Comparison of ENCODE assay signal across 8 mouse cellular contexts in the genomic region with DNA sequence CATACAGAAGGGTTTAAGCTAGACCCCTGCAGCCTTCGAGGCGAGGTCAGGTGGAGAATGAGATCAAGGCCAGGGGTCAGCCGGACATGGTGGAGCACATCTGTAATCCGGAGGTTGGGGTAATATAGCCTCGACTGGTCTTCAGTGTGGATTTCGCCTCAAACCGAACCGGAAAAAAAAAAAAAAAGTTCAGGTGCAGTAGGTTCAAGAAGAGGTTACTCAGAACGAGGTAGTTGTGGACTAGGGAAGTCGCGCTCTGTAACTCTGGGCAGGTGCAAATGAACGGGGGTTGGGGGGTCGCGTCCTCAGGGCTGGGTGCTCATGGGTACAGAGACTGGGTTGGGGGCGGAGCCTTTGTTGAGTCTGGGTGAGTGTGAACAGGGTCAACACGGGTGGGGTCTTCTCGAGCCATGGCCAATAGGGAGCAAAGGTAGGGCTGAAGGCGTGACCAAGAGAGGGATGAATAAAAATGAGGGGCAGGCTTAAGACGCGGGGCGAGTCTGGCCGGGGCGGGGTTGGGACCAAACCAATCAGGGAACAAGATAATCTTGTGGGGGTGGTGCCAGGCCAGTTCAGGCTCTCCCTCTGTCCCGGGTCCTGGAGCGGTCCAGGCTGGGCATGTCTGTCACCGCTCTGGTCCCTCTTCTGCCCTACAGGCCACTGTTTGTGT. TPM values are rescaled to one million over a fixed set of nuclear protein-coding genes. Genes with fewer than 3 reads are reported as not detected.
DNase-seq lines count a peak whose midpoint lies in the region; ATAC-seq and TF ChIP-seq lines count a peak whose summit lies in the region.

No protein-coding gene starts in this region.

- peak; percentile 75 for ATAC-seq in G1E (ENCODE audit: extremely low read depth, insufficient number of reproducible peaks, low FRiP score, poor library complexity, severe bottlenecking)
- peak; percentile 17; the same call in 1 of the 2 replicates for ATAC-seq in erythroblast, adult 5-6 weeks (replicated peaks; ENCODE audit: low FRiP score, poor library complexity, severe bottlenecking)
- ATAC-seq in heart, embryonic 15.5 days (replicated peaks; ENCODE audit: insufficient number of reproducible peaks, insufficient read depth, low FRiP score, low read depth), result peak; percentile 80
- ATAC-seq in kidney, postnatal 0 days (replicated peaks; ENCODE audit: low FRiP score, low read depth), result peak; percentile 95
- ATAC-seq in liver, postnatal 0 days, result peak; percentile 92
- peak; percentile 81 for ATAC-seq in neural tube, embryonic 14.5 days (ENCODE audit: low read depth)

- H3K4me2 ChIP-seq in heart, embryonic 15.5 days, result peak overlapping the region; percentile 73
- peak overlapping the region; percentile 53 for H3K4me2 ChIP-seq in kidney, postnatal 0 days (ENCODE audit: low read length)
- H3K4me2 ChIP-seq in liver, postnatal 0 days (ENCODE audit: low read depth, low read length), result peak overlapping the region; percentile 63
- peak overlapping the region; percentile 64 for H3K4me2 ChIP-seq in neural tube, embryonic 14.5 days (ENCODE audit: low read depth, low read length)

- no peak for TF ChIP-seq CTCF in G1E (IDR thresholded peaks at IDR 0.05; ENCODE audit: low read depth, low read length)
- no peak for TF ChIP-seq CTCF in brain, embryonic 14.5 days (IDR thresholded peaks at IDR 0.05; ENCODE audit: borderline replicate concordance, extremely low read depth, insufficient read depth, insufficient read length)
- no peak for TF ChIP-seq CTCF in kidney, postnatal 0 days (IDR thresholded peaks at IDR 0.05; ENCODE audit: low read depth)
- TF ChIP-seq CTCF in liver, postnatal 0 days (IDR thresholded peaks at IDR 0.05; ENCODE audit: low read depth), result no peak

- H3K9me3 ChIP-seq in G1E (replicated peaks), result no peaks in the 10 kb centered on the region
- H3K9me3 ChIP-seq in heart, embryonic 15.5 days (replicated peaks), result no peaks in the 10 kb centered on the region
- no peaks in the 10 kb centered on the region for H3K9me3 ChIP-seq in kidney, postnatal 0 days (replicated peaks; ENCODE audit: low read length)
- no peaks in the 10 kb centered on the region for H3K9me3 ChIP-seq in liver, postnatal 0 days (ENCODE audit: low read length)
- no peaks in the 10 kb centered on the region for H3K9me3 ChIP-seq in neural tube, embryonic 14.5 days (ENCODE audit: control insufficient read depth, low read length)

- no peak overlapping the region for H3K27ac ChIP-seq in heart, embryonic 15.5 days
- no peak overlapping the region for H3K27ac ChIP-seq in kidney, postnatal 0 days
- H3K27ac ChIP-seq in liver, postnatal 0 days (ENCODE audit: low read depth), result no peak overlapping the region
- no peak overlapping the region for H3K27ac ChIP-seq in neural tube, embryonic 14.5 days (ENCODE audit: low read depth, low read length)

- H3K4me1 ChIP-seq in G1E (ENCODE audit: insufficient read depth, low read depth, low read length), result peaks cover 14% of the 10 kb centered on the region
- H3K4me1 ChIP-seq in heart, embryonic 15.5 days (replicated peaks), result peaks cover 17% of the 10 kb centered on the region
- peaks cover 9% of the 10 kb centered on the region; the same call in 1 of the 2 replicates for H3K4me1 ChIP-seq in kidney, postnatal 0 days (replicated peaks; ENCODE audit: insufficient read depth, low read length)
- peaks cover 9% of the 10 kb centered on the region for H3K4me1 ChIP-seq in liver, postnatal 0 days (ENCODE audit: insufficient read depth)
- 0 out of 2 replicates have a peak, but pooled peaks cover 3% of the 10 kb centered on the region for H3K4me1 ChIP-seq in neural tube, embryonic 14.5 days (ENCODE audit: control insufficient read depth, insufficient read depth, low read length)

- 2% methylated on average over 26 of the region's 26 CpGs for WGBS in heart, embryonic 15.5 days
- 2% methylated on average over 25 of the region's 26 CpGs for WGBS in kidney, postnatal 0 days
- under 1% methylated on average over 26 of the region's 26 CpGs for WGBS in liver, postnatal 0 days (ENCODE audit: insufficient replicate concordance)
- WGBS in neural tube, embryonic 14.5 days, result 2% methylated on average over 26 of the region's 26 CpGs

- TF ChIP-seq POLR2A in brain, embryonic 14.5 days (IDR thresholded peaks at IDR 0.05; ENCODE audit: borderline replicate concordance, extremely low read depth, insufficient read depth, insufficient read length, poor library complexity, severe bottlenecking), result no peak

- no peak for TF ChIP-seq EP300 in liver, postnatal 0 days (IDR thresholded peaks at IDR 0.05; ENCODE audit: low read depth)

- peak; percentile 20 for DNase-seq in G1E (ENCODE audit: low spot score)
- peak; percentile 85 for DNase-seq in brain, embryonic 14.5 days (ENCODE audit: low read depth)
- DNase-seq in kidney, postnatal 0 days (ENCODE audit: low spot score), result peak; percentile 89
- DNase-seq in liver, postnatal 0 days, result peak; percentile 73
- peak; percentile 61 to 79 for DNase-seq in urinary bladder, postnatal 36 days (ENCODE audit: low spot score in 2 of 2)

- H3K9ac ChIP-seq in heart, embryonic 15.5 days, result no peak overlapping the region; the same call in 1 of the 2 replicates
- no peak overlapping the region for H3K9ac ChIP-seq in kidney, postnatal 0 days (ENCODE audit: low read depth, low read length)
- no peak overlapping the region for H3K9ac ChIP-seq in liver, postnatal 0 days (replicated peaks)
- H3K9ac ChIP-seq in neural tube, embryonic 14.5 days (replicated peaks; ENCODE audit: low read depth, low read length), result peak overlapping the region; percentile 28; the same call in 1 of the 2 replicates

- no peaks in the 10 kb centered on the region for H3K36me3 ChIP-seq in G1E (replicated peaks)
- H3K36me3 ChIP-seq in heart, embryonic 15.5 days, result no peaks in the 10 kb centered on the region
- no peaks in the 10 kb centered on the region for H3K36me3 ChIP-seq in kidney, postnatal 0 days (ENCODE audit: insufficient read depth, low read length)
- no peaks in the 10 kb centered on the region for H3K36me3 ChIP-seq in liver, postnatal 0 days (replicated peaks; ENCODE audit: insufficient read depth, low read length)
- H3K36me3 ChIP-seq in neural tube, embryonic 14.5 days (ENCODE audit: control insufficient read depth, insufficient read depth, low read length), result no peaks in the 10 kb centered on the region

- H3K27me3 ChIP-seq in G1E (ENCODE audit: insufficient read depth, low read length), result peaks cover 29% of the 10 kb centered on the region
- H3K27me3 ChIP-seq in heart, embryonic 15.5 days, result peaks cover 35% of the 10 kb centered on the region
- 0 out of 2 replicates have a peak, but pooled peaks cover 4% of the 10 kb centered on the region for H3K27me3 ChIP-seq in kidney, postnatal 0 days (ENCODE audit: insufficient read depth, low read length)
- 0 out of 2 replicates have a peak, but pooled peaks cover 5% of the 10 kb centered on the region for H3K27me3 ChIP-seq in liver, postnatal 0 days (ENCODE audit: insufficient read depth, low read length)
- peaks cover 4% of the 10 kb centered on the region; the same call in 1 of the 2 replicates for H3K27me3 ChIP-seq in neural tube, embryonic 14.5 days (ENCODE audit: control insufficient read depth, insufficient read depth, low read length)

- H3K4me3 ChIP-seq in G1E (ENCODE audit: low read depth, low read length), result peak overlapping the region; percentile 42; the same call in 1 of the 2 replicates
- H3K4me3 ChIP-seq in heart, embryonic 15.5 days, result peak overlapping the region; percentile 43
- peak overlapping the region; percentile 15 for H3K4me3 ChIP-seq in kidney, postnatal 0 days (replicated peaks; ENCODE audit: low read depth, low read length)
- 0 out of 2 replicates have a peak overlapping the region, but pooled peaks have one; percentile 17 for H3K4me3 ChIP-seq in liver, postnatal 0 days (ENCODE audit: low read depth, low read length)
- H3K4me3 ChIP-seq in neural tube, embryonic 14.5 days (ENCODE audit: low read depth, low read length), result peak overlapping the region; percentile 29

RNA-seq across cellular contexts. Expression of gene Sec14l5, which starts 0.4 kb away (rescaled TPM):
- total RNA-seq in G1E (2014; fragmentation: Nextera tagmentation) (not detected in 2 replicates), G1E (2017) (under 0.01 and 0.11 TPM in 2 replicates)
- polyA plus RNA-seq in G1E (2012), result not detected in 2 replicates
- 1.1 and 1.7 TPM in 2 replicates for polyA plus RNA-seq in brain, embryonic 14.5 days (2012; rRNA removed)
- total RNA-seq in erythroblast, adult 5-6 weeks (2015; ENCODE audit: low replicate concordance), result not detected in 2 replicates
- not detected in 2 replicates for total RNA-seq in erythroblast, adult 5-6 weeks (2017; ENCODE audit: low replicate concordance)
- polyA plus RNA-seq in heart, embryonic 15.5 days (2015; fragmentation: Nextera tagmentation; extraction: Ambion mirVana), result 0.06 and 0.08 TPM in 2 replicates
- polyA plus RNA-seq in kidney, postnatal 0 days (2015; fragmentation: Nextera tagmentation; extraction: Ambion mirVana), result not detected in 2 replicates
- polyA plus RNA-seq in liver, postnatal 0 days (2015; fragmentation: Nextera tagmentation; extraction: Ambion mirVana), result 0.04 TPM in 1 of 2 replicates, not detected in the other
- 0.27 and 0.28 TPM in 2 replicates for polyA plus RNA-seq in neural tube, embryonic 14.5 days (2014; fragmentation: Nextera tagmentation; extraction: Ambion mirVana)

RNA-seq across cellular contexts. Expression of gene Ppl, which starts 14.3 kb away (rescaled TPM):
- total RNA-seq in G1E (2014; fragmentation: Nextera tagmentation) (not detected in 2 replicates), G1E (2017) (0.06 and 0.11 TPM in 2 replicates)
- not detected in 2 replicates for polyA plus RNA-seq in G1E (2012)
- 0.71 and 1.2 TPM in 2 replicates for polyA plus RNA-seq in brain, embryonic 14.5 days (2012; rRNA removed)
- not detected in 2 replicates for total RNA-seq in erythroblast, adult 5-6 weeks (2015; ENCODE audit: low replicate concordance)
- total RNA-seq in erythroblast, adult 5-6 weeks (2017; ENCODE audit: low replicate concordance), result not detected in 2 replicates
- polyA plus RNA-seq in heart, embryonic 15.5 days (2015; fragmentation: Nextera tagmentation; extraction: Ambion mirVana), result 1.3 and 2.3 TPM in 2 replicates
- polyA plus RNA-seq in kidney, postnatal 0 days (2015; fragmentation: Nextera tagmentation; extraction: Ambion mirVana), result 2.8 TPM in 2 replicates
- 0.39 and 0.54 TPM in 2 replicates for polyA plus RNA-seq in liver, postnatal 0 days (2015; fragmentation: Nextera tagmentation; extraction: Ambion mirVana)
- 0.35 and 0.37 TPM in 2 replicates for polyA plus RNA-seq in neural tube, embryonic 14.5 days (2014; fragmentation: Nextera tagmentation; extraction: Ambion mirVana)

RNA-seq across cellular contexts. Expression of gene Nagpa, which starts 57.3 kb away (rescaled TPM):
- total RNA-seq in G1E (2014; fragmentation: Nextera tagmentation) (9.7 and 12.3 TPM in 2 replicates), G1E (2017) (31.3 and 31.6 TPM in 2 replicates)
- 21.6 and 22.0 TPM in 2 replicates for polyA plus RNA-seq in G1E (2012)
- polyA plus RNA-seq in brain, embryonic 14.5 days (2012; rRNA removed), result 12.9 and 13.5 TPM in 2 replicates
- 4.4 and 9.6 TPM in 2 replicates for total RNA-seq in erythroblast, adult 5-6 weeks (2015; ENCODE audit: low replicate concordance)
- 5.6 and 15.1 TPM in 2 replicates for total RNA-seq in erythroblast, adult 5-6 weeks (2017; ENCODE audit: low replicate concordance)
- polyA plus RNA-seq in heart, embryonic 15.5 days (2015; fragmentation: Nextera tagmentation; extraction: Ambion mirVana), result 12.4 and 17.4 TPM in 2 replicates
- polyA plus RNA-seq in kidney, postnatal 0 days (2015; fragmentation: Nextera tagmentation; extraction: Ambion mirVana), result 13.0 and 15.0 TPM in 2 replicates
- polyA plus RNA-seq in liver, postnatal 0 days (2015; fragmentation: Nextera tagmentation; extraction: Ambion mirVana), result 7.3 and 7.7 TPM in 2 replicates
- 8.9 and 10.3 TPM in 2 replicates for polyA plus RNA-seq in neural tube, embryonic 14.5 days (2014; fragmentation: Nextera tagmentation; extraction: Ambion mirVana)

Comparison
In these comparisons a context has a peak if more than half of its experiments do, and no peak if none do; other contexts are left out.
1. ATAC-seq: peak in every context shown above with its lines; median percentile 95 in kidney, postnatal 0 days; 92 in liver, postnatal 0 days; 81 in neural tube, embryonic 14.5 days; 80 in heart, embryonic 15.5 days; 75 in G1E; 17 in erythroblast, adult 5-6 weeks.
2. DNase-seq: peak in every context shown above with its lines; median percentile 89 in kidney, postnatal 0 days; 85 in brain, embryonic 14.5 days; 73 in liver, postnatal 0 days; 70 in urinary bladder, postnatal 36 days; 20 in G1E.